Mouse (Mus musculus) CH12.LX (cell line): ENCODE measurements around the gene Zfp384.

Source experiments
- CTCF ChIP-seq, 2 experiments: IDR thresholded peaks in 1 of 2; conservative IDR thresholded peaks in 1 of 2; 2 replicates each; pipeline ENCODE4 v1.5.1; 2011 to 2012; ENCODE audit warnings: low read depth in 2 of 2, low read length in 2 of 2, improper control_type of control experiment in 1 of 2, inconsistent platforms in 1 of 2, mild to moderate bottlenecking in 1 of 2, moderate library complexity in 1 of 2
- NELFE ChIP-seq: IDR thresholded peaks from 2 replicates; pipeline ENCODE4 v1.6.1; 2011; ENCODE audit warnings: low read depth, low read length, improper control_type of control experiment
- UBTF ChIP-seq: IDR thresholded peaks from 2 replicates; pipeline ENCODE4 v1.6.1; 2012; ENCODE audit warnings: low read depth, mild to moderate bottlenecking, inconsistent platforms, low read length, improper control_type of control experiment, moderate library complexity

DNA sequence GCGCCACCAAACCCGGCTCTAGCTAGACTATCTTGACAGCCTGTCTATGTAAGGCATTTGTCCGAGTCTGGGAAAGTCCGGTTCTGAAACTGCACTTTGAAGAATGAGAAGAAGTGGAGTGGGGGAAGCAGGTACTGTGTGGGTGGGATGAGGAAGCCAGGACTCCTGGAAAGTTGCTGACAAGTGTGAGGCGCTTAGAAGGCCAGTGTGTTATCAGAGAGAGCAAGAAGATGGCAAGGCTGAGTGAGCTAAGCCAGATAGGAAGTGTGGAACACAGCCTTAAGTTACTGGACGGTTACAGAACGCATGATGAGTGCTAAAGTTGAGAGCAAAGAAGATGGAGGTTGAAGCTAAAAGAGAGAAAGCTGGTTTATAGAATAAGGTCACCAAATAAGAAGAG, 33.1 kb downstream of the Zfp384 start:
- no peak for TF ChIP-seq UBTF
- TF ChIP-seq CTCF (conservative IDR thresholded peaks at IDR 0.05 in 1 of 2, IDR thresholded peaks at IDR 0.05 in 1 of 2; ENCODE audit: low read depth in 2 of 2, low read length in 2 of 2) = no peak
- TF ChIP-seq NELFE = no peak
